Mouse (Mus musculus) left cerebral cortex, adult 2 months (tissue): ENCODE results near the gene Hmgcs1. TPM values are rescaled to one million over a fixed set of nuclear protein-coding genes. Genes with fewer than 3 reads are reported as not detected.

Experiments
- DNase-seq, 2 experiments: peaks; one replicate each; pipeline ENCODE4 v3.0.0; 2021 to 2022; ENCODE audit warnings: low spot score in 2 of 2, mixed read lengths in 1 of 2; ENCODE audit errors: extremely low spot score in 1 of 2
- H3K27ac ChIP-seq: fragments of 200-600 bp; 2 replicates; pipeline ENCODE4 v1.8.1; 2022
- H3K4me3 ChIP-seq: fragments of 200-600 bp; 2 replicates; pipeline ENCODE4 v1.8.1; 2022
- CTCF ChIP-seq: fragments of 200-600 bp; IDR thresholded peaks from 2 replicates; pipeline ENCODE4 v1.8.1; 2022; ENCODE audit warnings: antibody characterized with exemption, mild to moderate bottlenecking, moderate library complexity
- intact Hi-C: fragments of 180-260 bp; cut with DNase I; formaldehyde crosslinking; loops from one replicate; pipeline ENCODE4 v1.15.1; 2025
- total RNA-seq, 2 experiments: library from RNA; stranded (reverse); gene quantifications; 2 replicates each; pipeline ENCODE4 v1.2.3; 2021

The Hmgcs1 gene
- total RNA-seq, 2 experiments from 2014 or later: 234 to 239 TPM

DNA sequence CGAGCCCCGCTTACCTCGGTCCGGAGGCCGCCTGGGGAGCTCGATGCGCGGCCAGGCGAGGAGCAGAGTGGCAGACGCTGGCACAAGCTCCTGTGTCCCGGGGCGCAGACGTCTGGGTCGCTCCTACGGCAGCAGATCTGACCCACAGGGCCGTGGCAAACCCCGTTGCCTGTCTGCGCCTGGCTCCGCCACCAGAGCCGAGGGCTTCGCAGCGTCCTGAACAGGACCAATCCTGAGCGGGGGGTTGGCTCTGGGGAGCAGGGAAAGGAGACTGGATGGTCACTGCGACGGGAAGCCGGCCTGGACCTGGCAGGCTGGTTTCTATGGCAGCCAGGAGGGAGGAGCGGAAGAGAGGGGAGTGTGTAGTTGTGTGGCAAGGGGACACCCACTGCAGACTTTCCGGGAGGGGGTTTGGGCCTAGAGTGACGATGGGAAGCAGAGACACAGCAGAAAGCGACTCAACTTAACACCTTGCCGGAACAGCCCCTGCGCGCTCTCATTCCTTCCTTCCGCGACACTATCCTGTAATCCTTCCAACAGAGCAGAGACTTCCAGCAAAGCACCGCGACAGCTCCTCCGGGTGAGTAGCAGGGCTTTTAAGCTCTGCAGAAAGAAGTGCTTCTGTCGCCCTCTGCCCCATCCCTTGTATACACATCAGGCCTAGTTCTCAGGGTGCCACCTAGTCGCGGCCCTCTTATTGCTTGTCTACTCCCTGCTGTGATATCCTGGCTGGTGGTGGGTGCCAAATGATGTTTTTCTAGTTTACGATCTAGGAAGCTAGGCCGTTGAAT is 65.7 kb downstream of the Hmgcs1 start, which contains the start of gene Nim1k:
Nim1k (minus strand) TSS at position 202 of the 791 bp plus-strand sequence.
- Histone ChIP-seq H3K27ac (peak within 1 kb of the TSS; percentile 95), H3K4me3 (peak within 1 kb of the TSS; percentile 72)
- peak; percentile 81 to 83 for DNase-seq
- TF ChIP-seq CTCF: no peak; the same call in 1 of the 2 replicates
- intact Hi-C loops: loop anchor here (1.0 to 2.0 kb wide), 3 partner anchors 13 to 65 kb away; partner anchors contain the start of genes Hmgcs1 and Zfp131

DNA sequence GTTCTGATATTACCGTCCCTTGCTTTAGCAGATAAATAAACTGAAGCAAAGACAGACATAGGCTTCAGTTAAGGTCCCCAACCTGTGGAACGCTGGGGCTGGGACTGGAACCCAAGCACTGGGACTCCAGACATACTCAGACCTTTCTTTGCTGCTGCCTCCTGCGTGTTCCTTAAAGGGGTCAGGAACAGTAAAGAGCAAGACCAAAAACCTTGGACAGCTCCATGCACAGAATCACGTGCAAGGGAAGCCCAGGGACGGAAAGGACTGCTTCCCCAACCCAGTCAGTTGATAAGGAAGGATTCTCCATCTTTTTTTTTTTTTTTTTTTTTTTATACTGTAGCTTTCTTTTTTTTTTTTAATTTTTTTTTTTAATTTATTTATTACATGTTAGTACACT is 66.7 kb downstream of the Hmgcs1 start:
- DNase-seq: no peak
- Histone ChIP-seq H3K27ac (peak overlapping the region; percentile 95; the same call in 1 of the 2 replicates), H3K4me3 (peak overlapping the region; percentile 72; the same call in 1 of the 2 replicates)
- no peak for TF ChIP-seq CTCF
- intact Hi-C loops: loop anchor here (1.0 to 2.0 kb wide), 2 partner anchors 14 to 33 kb away; partner anchors contain the start of gene Zfp131

Other genes starting within 250 kb of the Hmgcs1 start
- gene 4833420G17Rik, start 227.6 kb upstream of the Hmgcs1 start, total RNA-seq: 10 to 100 TPM; 23.5 to 24.2 TPM
- gene Tmem267, start 202.3 kb upstream of the Hmgcs1 start, total RNA-seq: 10 to 100 TPM; 22.5 to 24.2 TPM
- gene 3110070M22Rik, start 202.0 kb upstream of the Hmgcs1 start, total RNA-seq: 1 to 10 TPM; 2.3 to 2.5 TPM
- 1 to 10 TPM in 1 of 2 experiments, under 1 TPM in 1; 0.84 to 1.1 TPM for gene Ccl28, start 66.6 kb upstream of the Hmgcs1 start, total RNA-seq
- 10 to 100 TPM; 12.9 to 16.8 TPM for gene Nim1k, start 65.5 kb downstream of the Hmgcs1 start, total RNA-seq
- 10 to 100 TPM; 46.1 to 47.6 TPM for gene Zfp131, start 100.5 kb downstream of the Hmgcs1 start, total RNA-seq
- gene AF067063, start 139.8 kb downstream of the Hmgcs1 start, total RNA-seq: not detected
- gene D13Ertd608e, start 145.6 kb downstream of the Hmgcs1 start, total RNA-seq: not detected
- gene Tcstv1, start 204.4 kb downstream of the Hmgcs1 start, total RNA-seq: not detected
- gene Gm21761, start 238.9 kb downstream of the Hmgcs1 start, total RNA-seq: not detected